Mouse (Mus musculus): ENCODE measurements around the gene Syngap1.

GRCm38 (mm10) chr17:26936453-26936852 lies 4.6 kb upstream of the Syngap1 start:
- TF ChIP-seq GATA1 (IDR thresholded peaks at IDR 0.05; ENCODE audit: low read length): no peak
- TF ChIP-seq TAL1 (IDR thresholded peaks at IDR 0.05; ENCODE audit: low read length): no peak

Data from erythroblast, embryonic 14.5 days (primary cell).